Mouse (Mus musculus): ENCODE data around the gene Olfr1087. TPM values are rescaled to one million over a fixed set of nuclear protein-coding genes. Genes with fewer than 3 reads are reported as not detected.
"Not testable (repeated sequence)": the region's sequence is repeated elsewhere in the genome, so short reads cannot be mapped to it uniquely, and the experiment has no call there.

Olfr1087 gene
- total RNA-seq (2021): not detected
- long read RNA-seq, experiment 1: 0 reads
- long read RNA-seq, experiment 2: 0 reads

GRCm38 (mm10) chr2:86698295-86698694, at the start of gene Olfr1087:
TSS of gene Olfr1087 (minus strand) at chr2:86698395.
- no peak for DNase-seq (ENCODE audit: low spot score in 2 of 2)

GRCm38 (mm10) chr2:86733601-86734000, 35.4 kb upstream of the Olfr1087 start, which contains the start of gene Olfr1089:
TSS of gene Olfr1089 (minus strand) at chr2:86733701.
- DNase-seq (ENCODE audit: low spot score in 2 of 2): no peak

GRCm38 (mm10) chr2:86679992-86680391, 18.2 kb downstream of the Olfr1087 start, which contains the start of gene Olfr1086:
TSS of gene Olfr1086 (minus strand) at chr2:86680092.
- no peak for DNase-seq (ENCODE audit: low spot score in 2 of 2)

- no peak for DNase-seq (ENCODE audit: low spot score in 2 of 2)
Observed at GRCm38 (mm10) chr2:86661919-86662318, 36.3 kb downstream of the Olfr1087 start, which contains the start of gene Olfr1085. TSS of gene Olfr1085 (minus strand) at chr2:86662019.

GRCm38 (mm10) chr2:86639625-86640024, 58.6 kb downstream of the Olfr1087 start, which contains the start of gene Olfr1084:
TSS of gene Olfr1084 (minus strand) at chr2:86639725.
- DNase-seq (ENCODE audit: low spot score in 2 of 2): not testable (repeated sequence)

Other genes with a start within 250 kb of the Olfr1087 start
- gene Olfr1065, start 247.8 kb downstream of the Olfr1087 start, total RNA-seq (2021): not detected
- gene Olfr1066, start 242.1 kb downstream of the Olfr1087 start, total RNA-seq (2021): not detected
- gene Olfr228, start 211.0 kb downstream of the Olfr1087 start, total RNA-seq (2021): not detected
- gene Olfr1076, start 189.9 kb downstream of the Olfr1087 start, total RNA-seq (2021): not detected
- not detected for gene Olfr1079, start 155.9 kb downstream of the Olfr1087 start, total RNA-seq (2021)
- not detected for gene Olfr1080, start 140.2 kb downstream of the Olfr1087 start, total RNA-seq (2021)
- not detected for gene Olfr1082, start 99.4 kb downstream of the Olfr1087 start, total RNA-seq (2021)
- gene Olfr1084, start 58.7 kb downstream of the Olfr1087 start, total RNA-seq (2021): not detected
- not detected for gene Olfr1085, start 36.4 kb downstream of the Olfr1087 start, total RNA-seq (2021)
- gene Olfr1086, start 18.3 kb downstream of the Olfr1087 start, total RNA-seq (2021): not detected
- gene Olfr1089, start 35.3 kb upstream of the Olfr1087 start, total RNA-seq (2021): not detected
- not detected for gene Olfr1090, start 60.6 kb upstream of the Olfr1087 start, total RNA-seq (2021)
- not detected for gene Olfr1093, start 84.1 kb upstream of the Olfr1087 start, total RNA-seq (2021)
- gene Olfr141, start 111.6 kb upstream of the Olfr1087 start, total RNA-seq (2021): not detected
- not detected for gene Olfr1094, start 126.3 kb upstream of the Olfr1087 start, total RNA-seq (2021)
- not detected for gene Olfr1095, start 153.3 kb upstream of the Olfr1087 start, total RNA-seq (2021)
- gene Gm13723, start 176.4 kb upstream of the Olfr1087 start, total RNA-seq (2021): not detected
- not detected for gene Olfr1097, start 193.8 kb upstream of the Olfr1087 start, total RNA-seq (2021)
- gene Olfr1098, start 226.2 kb upstream of the Olfr1087 start, total RNA-seq (2021): not detected